Mouse (Mus musculus): ENCODE measurements around the gene Ipo13. TPM values are rescaled to one million over a fixed set of nuclear protein-coding genes. Genes with fewer than 3 reads are reported as not detected.

Ipo13 gene
- total and polyA plus RNA-seq, 2 experiments from 2014 or later: 23.5 to 31.8 TPM

- DNase-seq (ENCODE audit: low spot score) (no peak), ATAC-seq (ENCODE audit: insufficient read depth, low read depth) (no peak)
- H3K27ac ChIP-seq (ENCODE audit: low read depth): no peak overlapping the region
- no peaks in the 10 kb centered on the region for H3K4me1 ChIP-seq (ENCODE audit: control insufficient read depth, insufficient read depth)
- H3K9me3 ChIP-seq (replicated peaks; ENCODE audit: control insufficient read depth, low read length): no peaks in the 10 kb centered on the region
- H3K9ac ChIP-seq (replicated peaks; ENCODE audit: low read depth, low read length): no peak overlapping the region
- TF ChIP-seq CTCF (IDR thresholded peaks at IDR 0.05; ENCODE audit: low read depth) (no peak), EP300 (IDR thresholded peaks at IDR 0.05; ENCODE audit: low read depth) (no peak)
- no peak overlapping the region for H3K4me2 ChIP-seq (ENCODE audit: low read depth, low read length)
- WGBS: 49% methylated on average over 4 of the region's 4 CpGs
- H3K36me3 ChIP-seq (replicated peaks; ENCODE audit: control insufficient read depth, insufficient read depth, low read length): no peaks in the 10 kb centered on the region
- no peak overlapping the region for H3K4me3 ChIP-seq (ENCODE audit: low read depth, low read length)
- H3K27me3 ChIP-seq (ENCODE audit: control insufficient read depth, insufficient read depth, low read length): no peaks in the 10 kb centered on the region
Measured at GRCm38 (mm10) chr4:117862823-117863222, 52.0 kb downstream of the Ipo13 start.

DNA sequence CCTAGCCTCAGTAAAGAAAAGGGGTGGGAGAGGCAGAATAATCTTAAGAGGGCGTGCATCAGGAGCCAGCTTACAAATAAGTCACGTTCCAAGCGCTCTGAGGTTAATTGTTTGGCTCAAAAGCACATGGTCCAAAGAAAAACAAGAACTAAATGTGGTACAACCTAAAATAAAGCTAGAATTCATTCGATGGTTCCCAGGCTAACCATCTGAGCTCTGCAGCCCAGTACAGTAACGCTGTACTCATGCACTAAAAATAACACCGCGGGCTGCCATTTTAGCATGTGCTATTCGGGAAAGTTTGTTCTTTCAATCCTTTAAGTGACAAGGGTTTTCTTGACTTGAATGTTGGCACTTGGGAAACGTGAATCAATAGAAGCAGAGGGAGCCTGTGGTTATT lies 54.2 kb downstream of the Ipo13 start:
- ATAC-seq (ENCODE audit: insufficient read depth, low read depth) (no peak), DNase-seq (ENCODE audit: low spot score) (no peak)
- H3K4me3 ChIP-seq (ENCODE audit: low read depth, low read length): no peak overlapping the region
- no peaks in the 10 kb centered on the region for H3K4me1 ChIP-seq (ENCODE audit: control insufficient read depth, insufficient read depth)
- no peaks in the 10 kb centered on the region for H3K36me3 ChIP-seq (replicated peaks; ENCODE audit: control insufficient read depth, insufficient read depth, low read length)
- no peaks in the 10 kb centered on the region for H3K9me3 ChIP-seq (replicated peaks; ENCODE audit: control insufficient read depth, low read length)
- H3K27me3 ChIP-seq (ENCODE audit: control insufficient read depth, insufficient read depth, low read length): no peaks in the 10 kb centered on the region
- 68% methylated on average over 9 of the region's 9 CpGs for WGBS
- H3K27ac ChIP-seq (ENCODE audit: low read depth): no peak overlapping the region
- no peak overlapping the region for H3K4me2 ChIP-seq (ENCODE audit: low read depth, low read length)
- TF ChIP-seq EP300 (IDR thresholded peaks at IDR 0.05; ENCODE audit: low read depth) (no peak), CTCF (IDR thresholded peaks at IDR 0.05; ENCODE audit: low read depth) (no peak)
- H3K9ac ChIP-seq (replicated peaks; ENCODE audit: low read depth, low read length): no peak overlapping the region

GRCm38 (mm10) chr4:117858794-117859193 lies 56.0 kb downstream of the Ipo13 start:
- Histone ChIP-seq H3K36me3 (replicated peaks; ENCODE audit: control insufficient read depth, insufficient read depth, low read length) (no peaks in the 10 kb centered on the region), H3K9ac (replicated peaks; ENCODE audit: low read depth, low read length) (no peak overlapping the region), H3K27ac (ENCODE audit: low read depth) (no peak overlapping the region), H3K27me3 (ENCODE audit: control insufficient read depth, insufficient read depth, low read length) (no peaks in the 10 kb centered on the region), H3K4me3 (ENCODE audit: low read depth, low read length) (no peak overlapping the region), H3K4me2 (ENCODE audit: low read depth, low read length) (no peak overlapping the region), H3K4me1 (ENCODE audit: control insufficient read depth, insufficient read depth) (no peaks in the 10 kb centered on the region), H3K9me3 (replicated peaks; ENCODE audit: control insufficient read depth, low read length) (no peaks in the 10 kb centered on the region)
- ATAC-seq (ENCODE audit: insufficient read depth, low read depth) (no peak; the same call in 1 of the 2 replicates), DNase-seq (ENCODE audit: low spot score) (no peak)
- no peak for TF ChIP-seq EP300 (IDR thresholded peaks at IDR 0.05; ENCODE audit: low read depth)
- peak; percentile 65 for TF ChIP-seq CTCF (IDR thresholded peaks at IDR 0.05; ENCODE audit: low read depth)
- 55% methylated on average over 3 of the region's 3 CpGs for WGBS

DNA sequence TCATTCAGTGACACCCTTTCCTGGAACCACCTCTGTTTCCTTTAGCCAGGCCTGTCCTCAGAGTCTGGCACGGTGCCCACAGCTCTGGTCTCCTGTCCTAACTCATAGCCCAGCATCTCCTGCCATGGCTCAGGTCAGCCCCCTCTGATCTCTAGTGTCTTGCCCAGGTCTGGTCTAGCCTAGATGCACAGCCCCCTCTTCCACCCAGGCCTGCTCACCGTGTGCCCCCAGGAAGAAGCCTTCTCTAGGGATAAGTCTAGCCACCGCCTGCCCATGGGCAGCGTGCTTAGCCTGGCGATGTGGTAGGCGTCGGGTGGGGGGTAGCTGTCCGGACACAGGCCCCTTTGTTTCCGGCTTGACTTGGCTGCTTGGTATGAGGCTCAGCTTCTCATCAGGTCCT lies 59.7 kb downstream of the Ipo13 start:
- no peak for TF ChIP-seq EP300 (IDR thresholded peaks at IDR 0.05; ENCODE audit: low read depth)
- TF ChIP-seq CTCF (IDR thresholded peaks at IDR 0.05; ENCODE audit: low read depth): no peak
- DNase-seq (ENCODE audit: low spot score): no peak
- Histone ChIP-seq H3K27ac (ENCODE audit: low read depth) (no peak overlapping the region), H3K27me3 (ENCODE audit: control insufficient read depth, insufficient read depth, low read length) (no peaks in the 10 kb centered on the region), H3K9me3 (replicated peaks; ENCODE audit: control insufficient read depth, low read length) (no peaks in the 10 kb centered on the region), H3K4me1 (ENCODE audit: control insufficient read depth, insufficient read depth) (no peaks in the 10 kb centered on the region), H3K4me3 (ENCODE audit: low read depth, low read length) (no peak overlapping the region), H3K4me2 (ENCODE audit: low read depth, low read length) (no peak overlapping the region), H3K36me3 (replicated peaks; ENCODE audit: control insufficient read depth, insufficient read depth, low read length) (no peaks in the 10 kb centered on the region), H3K9ac (replicated peaks; ENCODE audit: low read depth, low read length) (no peak overlapping the region)
- 79% methylated on average over 9 of the region's 9 CpGs for WGBS
- no peak for ATAC-seq (ENCODE audit: insufficient read depth, low read depth)

DNA sequence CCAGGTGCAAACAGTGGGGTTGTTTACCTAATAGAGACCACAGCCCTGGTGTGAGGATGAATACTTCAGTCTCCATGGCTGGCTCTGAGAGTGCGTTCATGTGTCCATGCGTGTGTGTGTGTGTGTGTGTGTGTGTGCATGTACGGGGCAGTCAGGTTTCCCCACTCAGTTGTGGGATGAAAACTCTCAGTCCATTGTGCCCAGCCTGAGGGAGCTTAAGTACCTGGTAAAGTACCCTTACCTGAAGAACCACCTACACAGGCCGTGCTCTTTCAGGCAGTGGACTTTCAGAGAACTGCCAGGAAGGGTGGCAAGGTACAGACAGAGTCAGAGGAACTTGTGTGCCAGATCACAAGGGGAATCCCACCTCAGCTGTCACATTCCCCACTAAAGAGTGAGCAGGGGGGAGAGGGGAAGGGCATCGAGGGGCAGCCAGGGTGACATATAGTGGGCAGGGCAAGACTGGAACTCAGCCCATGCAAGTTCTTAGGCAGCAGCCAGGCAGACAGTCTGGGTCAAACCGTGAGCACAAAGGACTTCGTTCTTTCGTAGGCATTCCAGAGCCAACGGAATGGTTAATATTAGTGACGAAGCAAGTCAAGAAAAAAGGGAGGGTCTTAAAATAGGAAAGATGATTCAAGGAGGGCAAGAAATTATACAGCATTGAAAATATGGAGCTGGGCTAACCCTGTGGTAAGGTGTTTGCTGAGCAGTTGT lies 62.5 kb downstream of the Ipo13 start:
- WGBS: 75% methylated on average over 10 of the region's 10 CpGs
- Histone ChIP-seq H3K9ac (replicated peaks; ENCODE audit: low read depth, low read length) (no peak overlapping the region), H3K4me1 (ENCODE audit: control insufficient read depth, insufficient read depth) (no peaks in the 10 kb centered on the region), H3K9me3 (replicated peaks; ENCODE audit: control insufficient read depth, low read length) (no peaks in the 10 kb centered on the region), H3K36me3 (replicated peaks; ENCODE audit: control insufficient read depth, insufficient read depth, low read length) (no peaks in the 10 kb centered on the region), H3K4me3 (ENCODE audit: low read depth, low read length) (no peak overlapping the region), H3K27me3 (ENCODE audit: control insufficient read depth, insufficient read depth, low read length) (no peaks in the 10 kb centered on the region), H3K4me2 (ENCODE audit: low read depth, low read length) (no peak overlapping the region), H3K27ac (ENCODE audit: low read depth) (no peak overlapping the region)
- no peak for DNase-seq (ENCODE audit: low spot score)
- TF ChIP-seq CTCF (IDR thresholded peaks at IDR 0.05; ENCODE audit: low read depth) (no peak), EP300 (IDR thresholded peaks at IDR 0.05; ENCODE audit: low read depth) (no peak)
- ATAC-seq (ENCODE audit: insufficient read depth, low read depth): no peak

DNA sequence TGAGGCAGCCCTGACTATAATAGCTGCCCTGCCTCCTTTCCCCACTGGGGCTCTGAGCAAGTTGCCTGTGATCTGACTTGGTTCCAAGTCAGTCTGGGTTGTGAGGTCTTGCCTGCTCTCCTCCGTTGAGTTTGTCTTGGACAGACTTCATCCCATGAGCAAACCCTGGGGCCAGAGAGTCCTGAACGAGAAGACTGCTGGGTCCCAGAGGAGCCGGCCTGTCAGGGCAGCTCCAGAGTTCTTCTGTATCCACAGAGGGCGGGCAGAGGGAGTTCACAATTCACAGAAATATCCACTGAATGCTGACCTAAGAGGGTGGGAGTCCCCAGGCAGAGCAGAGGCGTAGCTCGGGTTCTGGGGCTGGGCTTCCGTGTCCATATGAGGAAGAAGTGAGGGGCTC lies 63.9 kb downstream of the Ipo13 start:
- Histone ChIP-seq H3K27ac (ENCODE audit: low read depth) (no peak overlapping the region), H3K9me3 (replicated peaks; ENCODE audit: control insufficient read depth, low read length) (no peaks in the 10 kb centered on the region), H3K36me3 (replicated peaks; ENCODE audit: control insufficient read depth, insufficient read depth, low read length) (no peaks in the 10 kb centered on the region), H3K4me1 (ENCODE audit: control insufficient read depth, insufficient read depth) (no peaks in the 10 kb centered on the region), H3K4me3 (ENCODE audit: low read depth, low read length) (no peak overlapping the region), H3K27me3 (ENCODE audit: control insufficient read depth, insufficient read depth, low read length) (no peaks in the 10 kb centered on the region), H3K4me2 (ENCODE audit: low read depth, low read length) (no peak overlapping the region), H3K9ac (replicated peaks; ENCODE audit: low read depth, low read length) (no peak overlapping the region)
- DNase-seq (ENCODE audit: low spot score) (no peak), ATAC-seq (ENCODE audit: insufficient read depth, low read depth) (no peak)
- 62% methylated on average over 7 of the region's 7 CpGs for WGBS
- no peak for TF ChIP-seq EP300 (IDR thresholded peaks at IDR 0.05; ENCODE audit: low read depth)
- no peak for TF ChIP-seq CTCF (IDR thresholded peaks at IDR 0.05; ENCODE audit: low read depth)

Data from heart, postnatal 0 days (tissue).